Mouse (Mus musculus): ENCODE results near the gene Lgsn. TPM values are rescaled to one million over a fixed set of nuclear protein-coding genes. Genes with fewer than 3 reads are reported as not detected.

Gene Lgsn
- total RNA-seq (2012; rRNA removed) (0.08 TPM in 2 replicates), total RNA-seq (2014; rRNA removed) (not detected in 2 replicates), polyA plus RNA-seq (2012; ENCODE audit: insufficient read length, low read depth) (0.42 and 0.70 TPM in 2 replicates)

- no peak within 1 kb of the TSS for H3K4me3 ChIP-seq (replicated peaks in 1 of 3; ENCODE audit: low read depth in 2 of 3, low read length in 2 of 3, poor library complexity in 1 of 3)
- no peaks in the 10 kb centered on the region for H3K79me2 ChIP-seq (replicated peaks; ENCODE audit: control insufficient read depth, extremely low read depth, insufficient read depth, poor library complexity, severe bottlenecking)
- H3K9me3 ChIP-seq (replicated peaks; ENCODE audit: low read length) = no peaks in the 10 kb centered on the region
- H3K36me3 ChIP-seq (replicated peaks in 1 of 2; ENCODE audit: control insufficient read depth in 1 of 2, insufficient read depth in 1 of 2, low read length in 1 of 2) = peaks cover 0 to 2% of the 10 kb centered on the region in 2 experiments
- DNase-seq (ENCODE audit: extremely low read depth) = no peak
- H3K4me2 ChIP-seq (ENCODE audit: insufficient read depth, low read depth, poor library complexity, severe bottlenecking) = no peak within 1 kb of the TSS
- H3K27me3 ChIP-seq (replicated peaks) = no peaks in the 10 kb centered on the region
- in situ Hi-C loops (cut with MboI; ENCODE audit: low pct_ligation_motif_present, low pct_unique_long_range_greater_than_20kb, low sequenced_read_pairs) = no loop called here
- no peak for TF ChIP-seq POLR2A (IDR thresholded peaks at IDR 0.05; ENCODE audit: low read depth, low read length)
- no peak within 1 kb of the TSS for H3K27ac ChIP-seq (ENCODE audit: insufficient read depth, low read depth)
- no peak within 1 kb of the TSS for H3K9ac ChIP-seq (ENCODE audit: insufficient read depth, low read depth)
- H3K4me1 ChIP-seq (ENCODE audit: control insufficient read depth in 1 of 2, insufficient read depth in 2 of 2) = peaks cover 0 to 6% of the 10 kb centered on the region in 2 experiments; a peak in 1 of 4 replicates
- dilution Hi-C loops (cut with MboI; ENCODE audit: extremely low pct_ligation_motif_present, extremely low pct_unique_long_range_greater_than_20kb, low sequenced_read_pairs) = no loop called here
Observed at GRCm38 (mm10) chr1:31176101-31176500, at the start of gene Lgsn. TSS of gene Lgsn (plus strand) at chr1:31176401.

- H3K27me3 ChIP-seq (replicated peaks) = no peaks in the 10 kb centered on the region
- DNase-seq (ENCODE audit: extremely low read depth) = no peak
- TF ChIP-seq HCFC1 (IDR thresholded peaks at IDR 0.05; ENCODE audit: low read depth, low read length) (no peak), POLR2AphosphoS2 (IDR thresholded peaks at IDR 0.05; ENCODE audit: low read depth, low read length) (no peak), USF2 (conservative IDR thresholded peaks at IDR 0.05; ENCODE audit: low read depth, low read length) (no peak), BHLHE40 (IDR thresholded peaks at IDR 0.05; ENCODE audit: low read depth, low read length) (no peak), MXI1 (IDR thresholded peaks at IDR 0.05; ENCODE audit: low read depth, low read length) (no peak), JUND (conservative IDR thresholded peaks at IDR 0.05; ENCODE audit: low read depth, low read length) (no peak), UBTF (IDR thresholded peaks at IDR 0.05; ENCODE audit: low read depth, low read length) (no peak), KAT2A (IDR thresholded peaks at IDR 0.05; ENCODE audit: insufficient replicate concordance, low read length) (no peak), NELFE (IDR thresholded peaks at IDR 0.05; ENCODE audit: low read depth, low read length) (no peak), ZKSCAN1 (IDR thresholded peaks at IDR 0.05; ENCODE audit: borderline replicate concordance, low read depth, low read length) (no peak), JUN (IDR thresholded peaks at IDR 0.05; ENCODE audit: insufficient read depth, low read depth, low read length) (no peak), CHD2 (IDR thresholded peaks at IDR 0.05; ENCODE audit: low read length) (no peak), CTCF (conservative IDR thresholded peaks at IDR 0.05 in 1 of 2, IDR thresholded peaks at IDR 0.05 in 1 of 2; ENCODE audit: low read depth in 2 of 2, low read length in 2 of 2) (no peak), MAZ (IDR thresholded peaks at IDR 0.05; ENCODE audit: low read depth, low read length) (no peak), GABPA (IDR thresholded peaks at IDR 0.05; ENCODE audit: insufficient replicate concordance, low read depth, low read length) (no peak)
- H3K9me3 ChIP-seq (replicated peaks; ENCODE audit: low read length) = no peaks in the 10 kb centered on the region
- no peak overlapping the region for H3K9ac ChIP-seq (ENCODE audit: insufficient read depth, low read depth)
- peaks cover 0 to under 1% of the 10 kb centered on the region in 2 experiments; a peak in 1 of 4 replicates for H3K4me1 ChIP-seq (ENCODE audit: control insufficient read depth in 1 of 2, insufficient read depth in 2 of 2)
- H3K36me3 ChIP-seq (replicated peaks in 1 of 2; ENCODE audit: control insufficient read depth in 1 of 2, insufficient read depth in 1 of 2, low read length in 1 of 2) = no peaks in the 10 kb centered on the region
- no peak overlapping the region for H3K4me3 ChIP-seq (replicated peaks in 1 of 3; ENCODE audit: low read depth in 2 of 3, low read length in 2 of 3, poor library complexity in 1 of 3)
- no peaks in the 10 kb centered on the region for H3K79me2 ChIP-seq (replicated peaks; ENCODE audit: control insufficient read depth, extremely low read depth, insufficient read depth, poor library complexity, severe bottlenecking)
- in situ Hi-C loops (cut with MboI; ENCODE audit: low pct_ligation_motif_present, low pct_unique_long_range_greater_than_20kb, low sequenced_read_pairs) (no loop called here), dilution Hi-C loops (cut with MboI; ENCODE audit: extremely low pct_ligation_motif_present, extremely low pct_unique_long_range_greater_than_20kb, low sequenced_read_pairs) (no loop called here)
- H3K27ac ChIP-seq (ENCODE audit: insufficient read depth, low read depth) = no peak overlapping the region
- H3K4me2 ChIP-seq (ENCODE audit: insufficient read depth, low read depth, poor library complexity, severe bottlenecking) = no peak overlapping the region
Observed at GRCm38 (mm10) chr1:31138387-31138786, 37.8 kb upstream of the Lgsn start.
